Mouse (Mus musculus) limb, embryonic 12.5 days (tissue): Measurements from ENCODE around the gene Lck. TPM values are rescaled to one million over a fixed set of nuclear protein-coding genes. Genes with fewer than 3 reads are reported as not detected.

Experiments used
- ATAC-seq: fragments of 200-750 bp; cut with Nextera tagmentation; 2 replicates; pipeline ENCODE4 v1.8.0; 2017; ENCODE audit warnings: low read depth, moderate TSS enrichment; ENCODE audit not compliant: insufficient number of reproducible peaks, insufficient read depth, low FRiP score, low TSS enrichment
- H3K27ac ChIP-seq: fragments of 300-500 bp; sonication (generic); 2 replicates; pipeline ENCODE4 v1.5.1; 2016; ENCODE audit warnings: mild to moderate bottlenecking, moderate library complexity
- H3K27me3 ChIP-seq: fragments of 300-500 bp; sonication (generic); 2 replicates; pipeline ENCODE4 v1.6.1; 2016; ENCODE audit warnings: mild to moderate bottlenecking, moderate library complexity
- H3K36me3 ChIP-seq: fragments of 300-500 bp; sonication (generic); 2 replicates; pipeline ENCODE4 v1.6.1; 2016; ENCODE audit warnings: mild to moderate bottlenecking, moderate library complexity
- H3K4me1 ChIP-seq: fragments of 300-500 bp; sonication (generic); replicated peaks from 2 replicates; pipeline ENCODE4 v1.6.1; 2016
- H3K4me2 ChIP-seq: fragments of 300-500 bp; sonication (generic); 2 replicates; pipeline ENCODE4 v1.6.1; 2016; ENCODE audit warnings: mild to moderate bottlenecking, moderate library complexity
- H3K4me3 ChIP-seq: fragments of 300-500 bp; sonication (generic); replicated peaks from 2 replicates; pipeline ENCODE4 v1.5.1; 2016; ENCODE audit warnings: mild to moderate bottlenecking
- H3K9ac ChIP-seq: fragments of 300-500 bp; sonication (generic); replicated peaks from 2 replicates; pipeline ENCODE4 v1.6.1; 2016; ENCODE audit warnings: mild to moderate bottlenecking, moderate library complexity
- H3K9me3 ChIP-seq: fragments of 300-500 bp; sonication (generic); 2 replicates; pipeline ENCODE4 v1.6.1; 2016; ENCODE audit warnings: mild to moderate bottlenecking, moderate library complexity
- WGBS: fragments of 180-500 bp; shearing (Covaris S2); methylation state at CpG from one replicate; pipeline ENCODE4 v1.1.7; 2016; 5-methylcytosine and 5-hydroxymethylcytosine counted together
- polyA plus RNA-seq: library from polyadenylated mRNA; unstranded; fragments of >200 nt; fragmentation: Nextera tagmentation; extraction: Ambion mirVana; gene quantifications from 2 replicates; pipeline ENCODE4 v1.2.1, GENCODE M21; 2016

Lck gene
- polyA plus RNA-seq, 1 experiment from 2014 or later: 17.0 TPM

- H3K4me2 ChIP-seq: peak overlapping the region; percentile 94
- peak overlapping the region; percentile 100 for H3K9ac ChIP-seq
- H3K27ac ChIP-seq: peak overlapping the region; percentile 98
- peaks cover 48% of the 10 kb centered on the region for H3K36me3 ChIP-seq
- H3K27me3 ChIP-seq: no peaks in the 10 kb centered on the region
- WGBS: under 1% methylated on average over 34 of the region's 35 CpGs
- H3K9me3 ChIP-seq: no peaks in the 10 kb centered on the region
- peak; percentile 7; the same call in 1 of the 2 replicates for ATAC-seq
- H3K4me1 ChIP-seq: peaks cover 43% of the 10 kb centered on the region
- peak overlapping the region; percentile 100 for H3K4me3 ChIP-seq
These were observed 59.0 kb downstream of the Lck start for GRCm38 (mm10) chr4:129514300-129514898.

- peak overlapping the region; percentile 98 for H3K27ac ChIP-seq
These were observed 59.5 kb downstream of the Lck start for GRCm38 (mm10) chr4:129513891-129514290.

GRCm38 (mm10) chr4:129513086-129513767, 60.2 kb downstream of the Lck start, which contains the start of gene Marcksl1:
Gene Marcksl1 (plus strand): TSS chr4:129513581.
- 7% methylated on average over 35 of the region's 47 CpGs for WGBS
- Histone ChIP-seq H3K9ac (peak within 1 kb of the TSS; percentile 100), H3K4me2 (peak within 1 kb of the TSS; percentile 94), H3K4me1 (peaks cover 47% of the 10 kb centered on the region), H3K9me3 (no peaks in the 10 kb centered on the region), H3K4me3 (peak within 1 kb of the TSS; percentile 100), H3K36me3 (peaks cover 36% of the 10 kb centered on the region), H3K27ac (peak within 1 kb of the TSS; percentile 98), H3K27me3 (no peaks in the 10 kb centered on the region)
- peak; percentile 86 for ATAC-seq

More at GRCm38 (mm10) chr4:129513891-129514290, 59.5 kb downstream of the Lck start:
- no peaks in the 10 kb centered on the region for H3K9me3 ChIP-seq
- peaks cover 42% of the 10 kb centered on the region for H3K36me3 ChIP-seq
- H3K4me3 ChIP-seq: peak overlapping the region; percentile 100
- 0 out of 2 replicates have a peak, but pooled peaks have one; percentile 14 for ATAC-seq
- peaks cover 45% of the 10 kb centered on the region for H3K4me1 ChIP-seq
- H3K9ac ChIP-seq: peak overlapping the region; percentile 100
- 0% methylated on average over 29 of the region's 57 CpGs for WGBS
- no peaks in the 10 kb centered on the region for H3K27me3 ChIP-seq
- peak overlapping the region; percentile 94 for H3K4me2 ChIP-seq

GRCm38 (mm10) chr4:129511413-129512096, 61.9 kb downstream of the Lck start:
- Histone ChIP-seq H3K9ac (no peak overlapping the region; the same call in 1 of the 2 replicates), H3K4me2 (0 out of 2 replicates have a peak overlapping the region, but pooled peaks have one; percentile 5), H3K36me3 (peaks cover 19% of the 10 kb centered on the region), H3K27me3 (no peaks in the 10 kb centered on the region), H3K4me3 (no peak overlapping the region), H3K27ac (peak overlapping the region; percentile 56; the same call in 1 of the 2 replicates), H3K4me1 (peaks cover 43% of the 10 kb centered on the region), H3K9me3 (no peaks in the 10 kb centered on the region)
- no peak for ATAC-seq
- WGBS: 64% methylated on average over 6 of the region's 6 CpGs

GRCm38 (mm10) chr4:129510723-129511412, 62.6 kb downstream of the Lck start:
- no peak overlapping the region for H3K4me3 ChIP-seq
- no peak for ATAC-seq
- 65% methylated on average over 6 of the region's 6 CpGs for WGBS

GRCm38 (mm10) chr4:129509650-129510049, 63.8 kb downstream of the Lck start:
- H3K27me3 ChIP-seq: no peaks in the 10 kb centered on the region
- H3K4me2 ChIP-seq: no peak overlapping the region
- no peak overlapping the region for H3K9ac ChIP-seq
- peaks cover under 1% of the 10 kb centered on the region; the same call in 1 of the 2 replicates for H3K36me3 ChIP-seq
- H3K4me1 ChIP-seq: peaks cover 29% of the 10 kb centered on the region
- no peak for ATAC-seq
- H3K4me3 ChIP-seq: no peak overlapping the region
- WGBS: 65% methylated on average over 3 of the region's 3 CpGs
- no peaks in the 10 kb centered on the region for H3K9me3 ChIP-seq
- no peak overlapping the region for H3K27ac ChIP-seq

More at GRCm38 (mm10) chr4:129510723-129511412, 62.6 kb downstream of the Lck start:
- peak overlapping the region; percentile 56 for H3K27ac ChIP-seq
- no peak overlapping the region for H3K9ac ChIP-seq
- H3K27me3 ChIP-seq: no peaks in the 10 kb centered on the region
- peaks cover 38% of the 10 kb centered on the region for H3K4me1 ChIP-seq
- peaks cover 13% of the 10 kb centered on the region for H3K36me3 ChIP-seq
- H3K9me3 ChIP-seq: no peaks in the 10 kb centered on the region
- no peak overlapping the region for H3K4me2 ChIP-seq

GRCm38 (mm10) chr4:129508834-129509600, 64.4 kb downstream of the Lck start:
- Histone ChIP-seq H3K9me3 (no peaks in the 10 kb centered on the region), H3K36me3 (no peaks in the 10 kb centered on the region), H3K9ac (no peak overlapping the region), H3K27me3 (no peaks in the 10 kb centered on the region), H3K4me2 (no peak overlapping the region), H3K4me1 (peaks cover 29% of the 10 kb centered on the region), H3K4me3 (no peak overlapping the region), H3K27ac (no peak overlapping the region)
- WGBS: 60% methylated on average over 15 of the region's 15 CpGs
- ATAC-seq: no peak

- no peaks in the 10 kb centered on the region for H3K27me3 ChIP-seq
- H3K4me1 ChIP-seq: peaks cover 28% of the 10 kb centered on the region
- H3K36me3 ChIP-seq: no peaks in the 10 kb centered on the region
- H3K4me3 ChIP-seq: no peak overlapping the region
- H3K27ac ChIP-seq: no peak overlapping the region
- H3K9me3 ChIP-seq: no peaks in the 10 kb centered on the region
- WGBS: 69% methylated on average over 3 of the region's 3 CpGs
- ATAC-seq: no peak
- no peak overlapping the region for H3K9ac ChIP-seq
- H3K4me2 ChIP-seq: no peak overlapping the region
These were observed 65.3 kb downstream of the Lck start for GRCm38 (mm10) chr4:129508237-129508515.

- Histone ChIP-seq H3K36me3 (no peaks in the 10 kb centered on the region), H3K9ac (no peak overlapping the region), H3K9me3 (no peaks in the 10 kb centered on the region), H3K4me3 (no peak overlapping the region), H3K27me3 (no peaks in the 10 kb centered on the region), H3K27ac (no peak overlapping the region), H3K4me2 (no peak overlapping the region), H3K4me1 (peaks cover 24% of the 10 kb centered on the region)
- no peak for ATAC-seq
- WGBS: 64% methylated on average over 9 of the region's 10 CpGs
These were observed 65.8 kb downstream of the Lck start for GRCm38 (mm10) chr4:129507434-129508236.

GRCm38 (mm10) chr4:129505511-129505910, 67.9 kb downstream of the Lck start:
- Histone ChIP-seq H3K9ac (no peak overlapping the region), H3K4me1 (peaks cover 8% of the 10 kb centered on the region; the same call in 1 of the 2 replicates), H3K4me2 (no peak overlapping the region), H3K9me3 (no peaks in the 10 kb centered on the region), H3K27me3 (no peaks in the 10 kb centered on the region), H3K36me3 (no peaks in the 10 kb centered on the region), H3K27ac (no peak overlapping the region), H3K4me3 (no peak overlapping the region)
- 74% methylated on average over 3 of the region's 3 CpGs for WGBS
- ATAC-seq: no peak
